39 mouse cellular contexts compared by ENCODE assay signal in the genomic region with DNA sequence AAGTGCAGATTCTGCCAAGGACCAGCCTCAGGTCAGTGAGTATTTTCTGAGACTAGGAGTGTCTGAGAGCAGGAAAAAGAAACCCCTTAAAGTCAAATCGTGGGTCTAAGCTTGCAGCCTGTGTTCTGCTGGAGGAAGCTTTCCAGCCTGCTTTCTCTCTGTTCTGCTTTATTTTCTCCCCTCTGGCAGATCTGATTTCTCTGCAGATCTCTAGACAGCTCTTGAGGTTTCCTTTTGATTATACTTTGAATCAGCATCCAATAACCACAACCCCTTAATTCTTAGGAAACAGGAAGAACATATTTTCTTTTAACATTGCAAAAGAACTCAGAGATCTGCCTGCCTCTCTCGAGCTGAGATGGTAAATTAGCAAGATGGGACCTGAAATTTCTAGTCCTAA. TPM values are rescaled to one million over a fixed set of nuclear protein-coding genes. Genes with fewer than 3 reads are reported as not detected.
"Had no signal": no experiment of that assay in that cellular context is flagged by ENCODE, and none has a peak within 500 bp of the region (broad histone marks: within the 10 kb centered on the region; RNA-seq: fewer than 3 reads in every experiment).

No protein-coding gene starts in this region.

RNA-seq across cellular contexts. Expression of a gene that starts 3.5 kb away (rescaled TPM):
- total RNA-seq: left cerebral cortex, adult 8-10 months; left cerebral cortex, postnatal 10 days; left cerebral cortex, postnatal 14 days; left cerebral cortex, postnatal 25 days; left cerebral cortex, postnatal 36 days; left cerebral cortex, postnatal 4 days; liver, adult 2 months; megakaryocyte-erythroid progenitor cell, adult 5-6 weeks; midbrain, postnatal 0 days; monocyte, adult 5-6 weeks had no signal
- polyA plus RNA-seq: limb, embryonic 10.5 days; limb, embryonic 11.5 days; limb, embryonic 12.5 days; limb, embryonic 13.5 days; limb, embryonic 14.5 days; limb, embryonic 15.5 days; liver, adult 2 months; liver, embryonic 11.5 days; liver, embryonic 12.5 days; liver, embryonic 13.5 days; liver, embryonic 14.5 days; liver, embryonic 15.5 days; liver, embryonic 16.5 days; liver, postnatal 0 days; lung, adult 2 months; lung, embryonic 14.5 days; lung, embryonic 15.5 days; lung, embryonic 16.5 days; lung, postnatal 0 days; macrophage; midbrain, embryonic 10.5 days; midbrain, embryonic 11.5 days; midbrain, embryonic 12.5 days; midbrain, embryonic 13.5 days; midbrain, embryonic 14.5 days; midbrain, embryonic 15.5 days; midbrain, embryonic 16.5 days; midbrain, postnatal 0 days; myocyte; neural tube, embryonic 11.5 days; neural tube, embryonic 12.5 days had no signal

RNA-seq across cellular contexts. Expression of a gene that starts 28.2 kb away (rescaled TPM):
- total RNA-seq: left cerebral cortex, postnatal 25 days; left cerebral cortex, postnatal 36 days had no signal

RNA-seq across cellular contexts. Expression of a gene that starts 30.0 kb away (rescaled TPM):
- total RNA-seq: left cerebral cortex, adult 8-10 months; left cerebral cortex, postnatal 10 days; left cerebral cortex, postnatal 14 days; left cerebral cortex, postnatal 25 days; left cerebral cortex, postnatal 36 days; left cerebral cortex, postnatal 4 days; liver, adult 2 months; megakaryocyte-erythroid progenitor cell, adult 5-6 weeks; midbrain, postnatal 0 days; monocyte, adult 5-6 weeks had no signal
- polyA plus RNA-seq: limb, embryonic 10.5 days; limb, embryonic 11.5 days; limb, embryonic 12.5 days; limb, embryonic 13.5 days; limb, embryonic 14.5 days; limb, embryonic 15.5 days; liver, adult 2 months; liver, embryonic 11.5 days; liver, embryonic 12.5 days; liver, embryonic 13.5 days; liver, embryonic 14.5 days; liver, embryonic 15.5 days; liver, embryonic 16.5 days; liver, postnatal 0 days; lung, adult 2 months; lung, embryonic 14.5 days; lung, embryonic 15.5 days; lung, embryonic 16.5 days; lung, postnatal 0 days; macrophage; midbrain, embryonic 10.5 days; midbrain, embryonic 11.5 days; midbrain, embryonic 12.5 days; midbrain, embryonic 13.5 days; midbrain, embryonic 14.5 days; midbrain, embryonic 15.5 days; midbrain, embryonic 16.5 days; midbrain, postnatal 0 days; myocyte; neural tube, embryonic 11.5 days; neural tube, embryonic 12.5 days had no signal

RNA-seq across cellular contexts. Expression of a gene that starts 48.7 kb away (rescaled TPM):
- total RNA-seq: left cerebral cortex, adult 8-10 months; left cerebral cortex, postnatal 10 days; left cerebral cortex, postnatal 14 days; left cerebral cortex, postnatal 25 days; left cerebral cortex, postnatal 36 days; left cerebral cortex, postnatal 4 days; liver, adult 2 months; megakaryocyte-erythroid progenitor cell, adult 5-6 weeks; midbrain, postnatal 0 days; monocyte, adult 5-6 weeks had no signal
- polyA plus RNA-seq: limb, embryonic 10.5 days; limb, embryonic 11.5 days; limb, embryonic 12.5 days; limb, embryonic 13.5 days; limb, embryonic 14.5 days; limb, embryonic 15.5 days; liver, adult 2 months; liver, embryonic 11.5 days; liver, embryonic 12.5 days; liver, embryonic 13.5 days; liver, embryonic 15.5 days; liver, postnatal 0 days; lung, adult 2 months; lung, embryonic 14.5 days; lung, embryonic 15.5 days; lung, embryonic 16.5 days; lung, postnatal 0 days; macrophage; midbrain, embryonic 10.5 days; midbrain, embryonic 11.5 days; midbrain, embryonic 12.5 days; midbrain, embryonic 13.5 days; midbrain, embryonic 14.5 days; midbrain, embryonic 15.5 days; midbrain, embryonic 16.5 days; midbrain, postnatal 0 days; myocyte; neural tube, embryonic 11.5 days; neural tube, embryonic 12.5 days had no signal
